Mouse (Mus musculus) neural tube, embryonic 12.5 days (tissue): ENCODE measurements around the gene Sfxn5. TPM values are rescaled to one million over a fixed set of nuclear protein-coding genes. Genes with fewer than 3 reads are reported as not detected.

Experiments
- ATAC-seq: fragments of 200-750 bp; cut with Nextera tagmentation; 2 replicates; pipeline ENCODE4 v1.8.0; 2017; ENCODE audit warnings: low read depth, mild to moderate bottlenecking, moderate TSS enrichment, moderate library complexity; ENCODE audit not compliant: low FRiP score
- H3K27ac ChIP-seq: fragments of 300-500 bp; sonication (generic); 2 replicates; pipeline ENCODE4 v1.5.1; 2016
- H3K27me3 ChIP-seq: fragments of 300-500 bp; sonication (generic); replicated peaks from 2 replicates; pipeline ENCODE4 v1.6.1; 2016; ENCODE audit warnings: mild to moderate bottlenecking
- H3K36me3 ChIP-seq: fragments of 300-500 bp; sonication (generic); 2 replicates; pipeline ENCODE4 v1.6.1; 2016; ENCODE audit warnings: mild to moderate bottlenecking
- H3K4me1 ChIP-seq: fragments of 300-500 bp; sonication (generic); 2 replicates; pipeline ENCODE4 v1.6.1; 2016
- H3K4me2 ChIP-seq: fragments of 300-500 bp; sonication (generic); replicated peaks from 2 replicates; pipeline ENCODE4 v1.6.1; 2016; ENCODE audit warnings: mild to moderate bottlenecking
- H3K4me3 ChIP-seq: fragments of 300-500 bp; sonication (generic); 2 replicates; pipeline ENCODE4 v1.5.1; 2016
- H3K9ac ChIP-seq: fragments of 300-500 bp; sonication (generic); 2 replicates; pipeline ENCODE4 v1.6.1; 2016; ENCODE audit warnings: mild to moderate bottlenecking
- H3K9me3 ChIP-seq: fragments of 300-500 bp; sonication (generic); 2 replicates; pipeline ENCODE4 v1.6.1; 2016; ENCODE audit warnings: mild to moderate bottlenecking
- WGBS: fragments of 180-500 bp; shearing (Covaris S2); methylation state at CpG from one replicate; pipeline ENCODE4 v1.1.7; 2016; 5-methylcytosine and 5-hydroxymethylcytosine counted together
- polyA plus RNA-seq: library from polyadenylated mRNA; unstranded; fragments of >200 nt; fragmentation: Nextera tagmentation; extraction: Ambion mirVana; gene quantifications from 2 replicates; pipeline ENCODE4 v1.2.1, GENCODE M21; 2016

The Sfxn5 gene
- polyA plus RNA-seq, 1 experiment from 2014 or later, result 9.1 TPM

DNA sequence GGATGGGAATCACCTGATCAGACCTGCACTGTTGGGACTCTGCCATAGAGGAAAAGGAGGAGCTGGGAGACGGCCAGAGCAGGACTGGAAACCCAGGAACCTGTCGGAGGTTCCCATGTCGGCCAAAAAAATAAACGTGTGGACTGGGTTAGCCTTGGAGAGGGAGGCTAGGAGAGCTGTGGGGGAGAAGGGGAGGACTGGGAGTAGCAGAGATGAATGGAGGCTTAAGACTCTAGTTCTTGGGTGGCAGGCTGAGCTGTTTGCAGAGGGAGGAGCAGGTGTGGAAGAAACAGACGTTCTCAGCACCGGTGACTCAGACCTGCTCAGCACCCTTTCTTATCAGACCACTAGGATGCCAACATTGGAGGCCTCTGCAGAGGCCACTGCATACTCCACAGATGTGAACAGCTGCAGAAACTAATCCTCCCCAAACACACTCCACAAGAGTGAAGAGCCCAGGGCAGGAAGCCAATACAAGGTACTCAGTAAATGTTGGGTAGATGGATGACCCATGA, 1.9 kb downstream of the Sfxn5 start:
- Histone ChIP-seq H3K9ac (no peak overlapping the region), H3K36me3 (no peaks in the 10 kb centered on the region), H3K9me3 (no peaks in the 10 kb centered on the region), H3K4me1 (peaks cover 11% of the 10 kb centered on the region), H3K27me3 (peaks cover 15% of the 10 kb centered on the region), H3K4me2 (peak overlapping the region; percentile 97; the same call in 1 of the 2 replicates), H3K4me3 (no peak overlapping the region), H3K27ac (no peak overlapping the region)
- whole genome bisulfite sequencing, result 53% methylated on average over 6 of the region's 6 CpGs
- no peak for ATAC-seq

DNA sequence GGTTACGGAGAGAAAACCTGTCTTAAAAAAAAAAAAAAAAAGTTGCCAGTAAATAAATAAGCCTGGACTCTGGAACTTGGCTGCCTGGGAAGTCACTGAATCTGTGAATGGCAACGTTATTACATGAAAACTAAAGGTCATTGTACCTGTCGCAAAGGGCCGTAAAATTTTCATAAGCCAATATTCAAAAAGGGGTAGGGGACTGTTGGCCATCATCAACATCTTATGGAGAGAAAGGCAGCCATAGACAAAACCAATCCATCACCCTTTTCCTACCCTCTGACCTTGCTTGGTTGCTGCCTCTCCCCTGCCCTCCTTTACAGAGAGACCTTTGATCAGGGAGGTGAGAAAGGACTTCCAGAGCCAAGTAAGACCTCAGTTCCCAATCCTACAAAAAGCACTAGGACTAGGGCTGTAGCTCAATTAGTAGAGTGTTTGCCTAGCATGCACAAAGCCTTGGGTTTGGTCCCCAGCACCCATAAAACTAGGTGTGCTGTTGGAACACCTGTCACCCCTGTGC, 3.5 kb downstream of the Sfxn5 start:
- ATAC-seq, result no peak

DNA sequence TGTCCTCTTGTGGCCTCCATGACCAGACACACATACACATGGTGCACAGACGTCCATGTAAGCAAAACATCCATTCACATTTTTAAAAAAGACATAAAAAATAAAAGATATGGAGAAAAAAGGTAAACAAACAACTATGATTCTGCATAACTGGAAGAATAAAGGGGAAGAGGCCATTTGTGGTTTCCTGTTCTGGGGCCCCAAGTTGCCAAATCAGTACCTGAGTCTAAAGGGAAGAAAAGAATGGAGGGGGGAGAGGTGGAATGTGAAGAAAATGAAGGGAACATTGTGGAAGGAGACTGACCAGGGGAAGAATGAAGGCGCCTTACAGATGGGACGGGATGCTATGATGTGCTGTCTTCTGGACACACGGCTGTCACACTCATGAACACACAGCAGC, 6.7 kb downstream of the Sfxn5 start:
- no peaks in the 10 kb centered on the region for H3K36me3 ChIP-seq
- H3K9ac ChIP-seq, result no peak overlapping the region
- peaks cover 2% of the 10 kb centered on the region for H3K4me1 ChIP-seq
- WGBS, result 83% methylated on average over 4 of the region's 4 CpGs
- H3K27me3 ChIP-seq, result peaks cover 6% of the 10 kb centered on the region
- no peak overlapping the region for H3K4me2 ChIP-seq
- H3K9me3 ChIP-seq, result no peaks in the 10 kb centered on the region
- no peak for ATAC-seq
- no peak overlapping the region for H3K27ac ChIP-seq
- H3K4me3 ChIP-seq, result no peak overlapping the region

More for the DNA sequence above, 3.5 kb downstream of the Sfxn5 start:
- no peak overlapping the region for H3K9ac ChIP-seq
- no peaks in the 10 kb centered on the region for H3K36me3 ChIP-seq
- no peak overlapping the region for H3K27ac ChIP-seq
- H3K27me3 ChIP-seq, result peaks cover 9% of the 10 kb centered on the region
- WGBS, result 94% methylated on average over 4 of the region's 4 CpGs
- H3K4me2 ChIP-seq, result no peak overlapping the region
- no peaks in the 10 kb centered on the region for H3K9me3 ChIP-seq
- no peak overlapping the region for H3K4me3 ChIP-seq
- H3K4me1 ChIP-seq, result peaks cover 11% of the 10 kb centered on the region

DNA sequence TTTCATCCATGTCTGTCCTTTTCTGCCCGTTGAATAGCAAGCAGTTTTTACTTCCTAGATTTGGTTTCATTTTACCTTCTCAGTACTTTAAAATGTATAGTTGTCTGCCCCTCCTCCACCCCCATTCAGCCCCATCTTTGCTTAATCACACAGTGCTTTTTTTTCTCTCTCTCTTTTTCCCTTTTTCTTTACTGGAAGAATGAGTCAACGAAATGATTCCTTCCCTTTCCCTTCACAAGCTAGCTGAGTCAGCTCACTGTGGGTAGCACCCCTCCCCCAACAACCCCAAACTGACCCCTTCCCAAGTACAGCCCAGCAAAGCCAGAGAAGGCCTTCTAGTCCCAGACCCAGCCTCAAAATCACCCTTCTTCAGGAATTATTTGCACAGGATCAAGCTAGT, 8.1 kb downstream of the Sfxn5 start:
- Histone ChIP-seq H3K4me2 (no peak overlapping the region), H3K36me3 (no peaks in the 10 kb centered on the region), H3K27ac (no peak overlapping the region), H3K4me1 (peaks cover 8% of the 10 kb centered on the region), H3K27me3 (no peaks in the 10 kb centered on the region), H3K9me3 (no peaks in the 10 kb centered on the region), H3K9ac (no peak overlapping the region), H3K4me3 (no peak overlapping the region)
- WGBS, result 66% methylated on average over 2 of the region's 2 CpGs
- ATAC-seq, result no peak

DNA sequence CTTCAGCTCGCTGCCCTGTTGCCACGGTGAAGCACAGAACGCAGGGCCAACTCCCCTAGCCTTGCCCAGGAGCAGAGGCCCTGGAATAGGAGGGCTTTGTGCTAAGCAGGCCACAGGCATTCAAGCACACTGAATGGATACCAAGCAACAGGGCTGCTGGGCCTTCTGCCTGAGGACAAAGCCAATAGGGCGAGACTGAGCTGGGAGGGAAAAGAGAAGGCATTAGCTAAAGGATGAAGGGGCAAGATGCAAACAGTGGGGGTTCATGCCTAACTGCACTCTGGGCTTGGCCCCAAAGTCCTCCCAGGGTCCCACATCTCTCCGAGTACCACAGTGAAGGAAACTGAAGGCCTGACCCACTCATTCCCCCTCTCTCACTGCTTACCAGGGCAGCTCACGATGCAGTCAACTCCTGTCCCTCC, 12.8 kb downstream of the Sfxn5 start:
- peak; percentile 77; the same call in 1 of the 2 replicates for ATAC-seq
- peak overlapping the region; percentile 20; the same call in 1 of the 2 replicates for H3K27ac ChIP-seq
- peaks cover 8% of the 10 kb centered on the region for H3K4me1 ChIP-seq
- no peak overlapping the region for H3K4me3 ChIP-seq
- H3K9me3 ChIP-seq, result no peaks in the 10 kb centered on the region
- H3K27me3 ChIP-seq, result no peaks in the 10 kb centered on the region
- H3K4me2 ChIP-seq, result no peak overlapping the region
- H3K36me3 ChIP-seq, result no peaks in the 10 kb centered on the region; the same call in 1 of the 2 replicates
- 40% methylated on average over 6 of the region's 6 CpGs for WGBS
- H3K9ac ChIP-seq, result no peak overlapping the region

DNA sequence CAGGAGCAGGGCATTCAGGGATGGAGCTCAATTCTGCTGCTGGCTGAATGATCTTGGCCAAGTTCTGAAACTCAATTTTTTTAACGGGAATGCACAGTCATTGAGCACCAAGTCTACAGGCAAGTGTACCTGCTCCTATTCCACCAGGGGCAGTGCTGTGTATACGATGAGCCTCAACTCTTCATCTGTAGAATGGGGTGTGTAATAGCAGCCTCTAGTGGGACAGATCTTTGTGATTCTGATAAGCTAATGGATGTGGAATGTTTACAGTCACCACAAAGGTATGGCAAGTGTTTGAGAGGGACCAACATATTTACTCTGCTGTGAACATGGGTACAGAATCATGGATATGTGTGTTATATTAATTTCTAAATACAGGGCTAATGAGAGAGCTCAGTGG, 17.0 kb downstream of the Sfxn5 start:
- WGBS, result 95% methylated on average over 2 of the region's 2 CpGs
- Histone ChIP-seq H3K9ac (no peak overlapping the region), H3K4me2 (no peak overlapping the region), H3K4me3 (no peak overlapping the region), H3K4me1 (peaks cover 21% of the 10 kb centered on the region), H3K36me3 (no peaks in the 10 kb centered on the region; the same call in 1 of the 2 replicates), H3K27ac (no peak overlapping the region), H3K9me3 (no peaks in the 10 kb centered on the region), H3K27me3 (no peaks in the 10 kb centered on the region)
- ATAC-seq, result no peak

DNA sequence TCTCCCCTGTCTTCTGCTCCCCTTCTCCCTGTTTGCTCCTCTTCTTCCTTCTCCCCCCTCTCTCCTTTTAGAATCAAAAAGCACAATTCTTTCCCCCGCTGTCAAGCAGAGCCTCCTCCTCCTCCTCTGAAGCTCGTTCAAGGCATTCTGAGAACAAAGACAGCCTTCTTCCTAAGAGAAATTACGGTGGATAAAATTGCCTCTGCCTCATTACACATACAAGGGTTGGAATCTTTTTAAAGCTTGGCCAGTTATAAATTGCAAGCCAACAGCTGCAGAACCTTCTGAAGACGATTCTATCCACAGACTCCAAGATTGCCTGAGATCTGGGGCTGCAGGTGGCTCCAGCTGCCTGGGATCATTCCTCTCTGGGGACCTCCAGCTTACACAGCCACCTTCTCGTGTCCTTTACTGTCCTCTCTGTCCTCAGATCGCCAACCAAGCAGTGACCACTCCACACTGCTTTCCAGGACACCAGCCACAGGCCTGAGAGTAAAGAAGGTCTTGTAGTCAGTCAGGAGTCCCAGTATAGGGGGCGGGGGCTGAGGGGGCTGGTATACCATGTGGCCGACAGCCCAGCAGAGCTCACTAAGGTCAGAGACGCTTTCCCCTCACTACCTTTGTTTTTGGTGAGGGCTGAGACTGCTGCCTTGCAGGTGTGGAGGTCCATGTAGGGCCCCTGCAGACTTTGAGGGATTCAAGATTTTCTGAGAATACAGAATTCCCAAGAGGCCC, 19.0 kb downstream of the Sfxn5 start:
- no peak overlapping the region for H3K27ac ChIP-seq
- 16% methylated on average over 9 of the region's 9 CpGs for WGBS

DNA sequence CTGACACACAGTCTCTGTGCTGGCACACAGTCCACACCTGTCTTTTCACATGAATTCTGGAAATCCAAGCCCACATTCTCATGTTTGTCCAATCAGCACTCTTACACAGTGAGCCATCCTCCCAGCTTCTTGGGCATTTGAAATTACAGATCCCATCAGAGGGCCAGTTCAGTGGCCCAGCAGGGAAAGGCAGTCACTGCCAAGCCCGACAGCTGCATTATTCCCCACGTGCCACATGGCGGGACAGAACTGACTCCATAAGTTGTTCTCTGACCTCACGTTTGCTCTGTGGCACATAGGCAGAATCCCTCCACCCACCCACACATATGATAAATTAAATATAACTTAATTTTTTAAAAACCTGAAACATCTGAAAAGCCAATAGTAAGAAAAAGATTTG, 25.3 kb downstream of the Sfxn5 start:
- H3K27ac ChIP-seq, result no peak overlapping the region
- H3K4me2 ChIP-seq, result no peak overlapping the region
- peaks cover 3% of the 10 kb centered on the region for H3K4me1 ChIP-seq
- no peaks in the 10 kb centered on the region for H3K36me3 ChIP-seq
- no peak overlapping the region for H3K9ac ChIP-seq
- H3K27me3 ChIP-seq, result no peaks in the 10 kb centered on the region
- no peak for ATAC-seq
- WGBS, result 74% methylated on average over 4 of the region's 4 CpGs
- no peak overlapping the region for H3K4me3 ChIP-seq
- H3K9me3 ChIP-seq, result no peaks in the 10 kb centered on the region

More for the DNA sequence above, 19.0 kb downstream of the Sfxn5 start:
- Histone ChIP-seq H3K4me2 (peak overlapping the region; percentile 27), H3K4me1 (peaks cover 13% of the 10 kb centered on the region), H3K27me3 (no peaks in the 10 kb centered on the region), H3K36me3 (no peaks in the 10 kb centered on the region; the same call in 1 of the 2 replicates), H3K9ac (no peak overlapping the region), H3K9me3 (no peaks in the 10 kb centered on the region), H3K4me3 (no peak overlapping the region)
- peak; percentile 44 for ATAC-seq

DNA sequence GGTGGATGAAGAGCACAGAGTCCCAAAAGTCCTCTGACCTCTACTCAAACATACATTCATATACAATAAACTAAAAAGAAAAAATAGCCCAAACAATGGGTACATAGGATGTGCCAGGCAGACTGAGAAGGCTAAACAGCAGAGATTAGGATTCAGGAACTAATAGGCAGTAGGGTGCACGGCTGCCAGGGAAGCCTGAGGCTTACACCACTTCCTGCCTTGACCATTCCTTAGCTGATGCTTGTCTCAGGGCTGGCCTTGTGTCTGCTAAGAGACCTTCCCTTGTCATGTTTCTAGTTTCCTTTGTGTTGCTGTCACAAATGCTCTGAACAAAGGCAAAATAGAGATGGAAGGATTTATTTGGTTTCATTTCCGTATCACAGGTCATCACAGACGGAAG, 26.8 kb downstream of the Sfxn5 start:
- 92% methylated on average over 3 of the region's 3 CpGs for WGBS
- Histone ChIP-seq H3K4me3 (no peak overlapping the region), H3K27me3 (no peaks in the 10 kb centered on the region), H3K9ac (no peak overlapping the region), H3K27ac (no peak overlapping the region), H3K4me2 (no peak overlapping the region), H3K36me3 (no peaks in the 10 kb centered on the region), H3K4me1 (peaks cover 9% of the 10 kb centered on the region), H3K9me3 (no peaks in the 10 kb centered on the region)
- no peak for ATAC-seq

DNA sequence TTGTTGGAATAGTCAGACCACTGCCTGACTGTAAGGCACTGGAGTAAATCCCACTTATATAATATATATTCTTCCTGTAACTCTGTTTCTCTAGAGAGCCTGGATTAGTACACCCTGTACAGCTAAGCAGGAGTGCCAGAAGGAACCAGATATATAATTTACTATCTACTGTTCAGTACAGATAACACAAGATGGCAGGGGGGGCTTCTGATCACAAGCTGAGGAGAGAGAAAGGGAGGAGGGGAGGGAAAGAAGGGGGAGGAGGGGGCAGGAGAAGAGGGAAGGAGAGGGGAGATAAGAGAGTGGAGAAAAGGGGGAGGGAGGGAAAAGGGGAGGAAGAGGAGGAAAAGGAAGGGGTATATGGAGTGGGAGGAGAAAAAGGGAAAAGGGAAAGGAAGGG, 27.4 kb downstream of the Sfxn5 start:
- H3K4me3 ChIP-seq, result no peak overlapping the region
- no peaks in the 10 kb centered on the region for H3K9me3 ChIP-seq
- H3K4me2 ChIP-seq, result no peak overlapping the region
- peaks cover 9% of the 10 kb centered on the region for H3K4me1 ChIP-seq
- H3K36me3 ChIP-seq, result no peaks in the 10 kb centered on the region
- H3K27ac ChIP-seq, result no peak overlapping the region
- no peaks in the 10 kb centered on the region for H3K27me3 ChIP-seq
- H3K9ac ChIP-seq, result no peak overlapping the region
- no peak for ATAC-seq

DNA sequence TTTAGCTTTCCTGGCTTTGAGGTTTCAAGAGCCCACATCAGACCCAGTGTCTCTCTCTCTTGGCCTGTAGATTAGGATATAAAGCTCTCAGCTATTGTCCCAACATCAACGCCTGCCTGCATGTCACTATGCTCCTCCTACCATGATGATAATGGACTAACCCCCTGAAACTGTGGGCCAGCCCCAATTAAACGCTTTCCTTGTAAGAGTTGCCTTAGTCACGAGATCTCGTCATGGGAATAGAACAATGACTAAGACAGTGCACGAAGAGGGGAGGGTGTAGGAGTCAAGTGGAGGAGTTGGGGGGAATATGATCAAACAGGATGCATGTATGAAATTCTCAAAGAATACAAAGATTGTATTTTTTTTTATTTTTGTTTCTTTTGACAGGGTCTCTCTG, 28.3 kb downstream of the Sfxn5 start:
- Histone ChIP-seq H3K27ac (no peak overlapping the region), H3K27me3 (no peaks in the 10 kb centered on the region), H3K4me2 (no peak overlapping the region), H3K9ac (no peak overlapping the region), H3K9me3 (no peaks in the 10 kb centered on the region), H3K4me1 (peaks cover 9% of the 10 kb centered on the region), H3K36me3 (no peaks in the 10 kb centered on the region), H3K4me3 (no peak overlapping the region)
- 71% methylated on average over 5 of the region's 5 CpGs for WGBS
- ATAC-seq, result no peak

DNA sequence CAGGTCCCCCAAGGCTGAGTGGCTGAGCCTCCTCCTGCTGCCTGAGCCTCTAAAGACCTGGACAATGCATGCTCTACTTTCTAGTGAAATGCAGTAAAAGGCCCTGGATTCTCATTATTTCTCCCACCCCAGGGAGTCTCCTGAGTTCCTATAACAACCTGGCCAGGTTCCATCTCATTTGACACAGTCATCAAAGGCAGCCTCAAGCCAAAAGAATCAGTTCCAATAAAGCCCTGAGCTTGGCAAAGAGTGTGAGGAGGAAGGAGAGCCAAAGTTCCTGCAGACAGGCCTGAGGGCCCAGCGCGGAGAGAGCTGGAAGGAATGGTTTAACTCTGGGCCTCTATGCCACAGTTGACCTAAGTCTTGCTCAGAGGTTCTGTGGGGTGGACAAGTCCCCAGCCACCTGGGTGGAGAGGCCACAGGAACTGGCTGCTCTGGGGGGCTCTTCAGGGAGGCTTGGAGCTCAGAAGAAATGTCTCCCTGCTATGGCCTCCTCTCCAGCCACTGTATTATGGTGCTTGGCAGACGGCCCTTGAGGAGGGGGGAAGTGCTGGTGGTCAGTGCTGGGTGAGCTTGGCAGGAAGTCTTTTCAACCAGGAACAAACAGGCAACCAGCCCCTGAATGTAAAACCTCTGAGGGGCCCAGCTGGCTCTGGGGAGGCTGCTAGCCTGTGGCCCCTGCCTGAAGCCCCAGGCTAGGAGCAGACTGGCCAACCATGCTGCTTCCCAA, 30.7 kb downstream of the Sfxn5 start:
- no peak overlapping the region for H3K4me2 ChIP-seq
- H3K4me1 ChIP-seq, result peaks cover 9% of the 10 kb centered on the region
- no peak overlapping the region for H3K27ac ChIP-seq
- H3K36me3 ChIP-seq, result no peaks in the 10 kb centered on the region
- H3K9ac ChIP-seq, result no peak overlapping the region
- no peak for ATAC-seq
- H3K9me3 ChIP-seq, result no peaks in the 10 kb centered on the region
- H3K27me3 ChIP-seq, result no peaks in the 10 kb centered on the region
- no peak overlapping the region for H3K4me3 ChIP-seq
- WGBS, result 64% methylated on average over 3 of the region's 3 CpGs
